Mouse (Mus musculus) heart, postnatal 0 days (tissue): ENCODE results near the gene H2-K1. TPM values are rescaled to one million over a fixed set of nuclear protein-coding genes. Genes with fewer than 3 reads are reported as not detected.

Source experiments
- ATAC-seq: fragments of 200-750 bp; cut with Nextera tagmentation; 2 replicates; pipeline ENCODE4 v1.8.0; 2017; ENCODE audit warnings: low read depth, moderate number of reproducible peaks, moderate library complexity; ENCODE audit not compliant: insufficient read depth
- DNase-seq: peaks from one replicate; pipeline ENCODE4 v3.0.0-alpha.2; 2016; ENCODE audit warnings: low spot score
- H3K27ac ChIP-seq: fragments of 300-500 bp; sonication (generic); 2 replicates; pipeline ENCODE4 v1.5.1; 2014; ENCODE audit warnings: low read depth, mild to moderate bottlenecking
- H3K27me3 ChIP-seq: fragments of 300-500 bp; sonication (generic); 2 replicates; pipeline ENCODE4 v1.6.1; 2014; ENCODE audit warnings: low read length, mixed read lengths; ENCODE audit not compliant: control insufficient read depth, insufficient read depth
- H3K36me3 ChIP-seq: fragments of 300-500 bp; sonication (generic); replicated peaks from 2 replicates; pipeline ENCODE4 v1.6.1; 2014; ENCODE audit warnings: low read length, mixed read lengths; ENCODE audit not compliant: control insufficient read depth, insufficient read depth
- H3K4me1 ChIP-seq: fragments of 300-500 bp; sonication (generic); 2 replicates; pipeline ENCODE4 v1.6.1; 2014; ENCODE audit warnings: antibody characterized with exemption; ENCODE audit not compliant: control insufficient read depth, insufficient read depth
- H3K4me2 ChIP-seq: fragments of 300-500 bp; sonication (generic); 2 replicates; pipeline ENCODE4 v1.6.1; 2014; ENCODE audit warnings: low read depth, mild to moderate bottlenecking, low read length, moderate library complexity
- H3K4me3 ChIP-seq: fragments of 300-500 bp; sonication (generic); 2 replicates; pipeline ENCODE4 v1.5.1; 2014; ENCODE audit warnings: low read depth, low read length
- H3K9ac ChIP-seq: fragments of 300-500 bp; sonication (generic); replicated peaks from 2 replicates; pipeline ENCODE4 v1.6.1; 2014; ENCODE audit warnings: low read depth, low read length, mixed read lengths
- H3K9me3 ChIP-seq: fragments of 300-500 bp; sonication (generic); replicated peaks from 2 replicates; pipeline ENCODE4 v1.6.1; 2016; ENCODE audit warnings: low read length; ENCODE audit not compliant: control insufficient read depth
- CTCF ChIP-seq: IDR thresholded peaks from 2 replicates; pipeline ENCODE4 v1.5.1; 2016; ENCODE audit warnings: antibody characterized with exemption, control low read depth, low read depth
- EP300 ChIP-seq: IDR thresholded peaks from 2 replicates; pipeline ENCODE4 v1.6.1; 2016; ENCODE audit warnings: antibody characterized with exemption, low read depth
- WGBS: fragments of 180-500 bp; shearing (Covaris S2); extraction: QIAGEN DNeasy Blood & Tissue Kit; methylation state at CpG from one replicate; pipeline ENCODE4 v1.1.7; 2014; 5-methylcytosine and 5-hydroxymethylcytosine counted together
- polyA plus RNA-seq: library from polyadenylated mRNA; unstranded; fragments of >200 nt; fragmentation: Nextera tagmentation; extraction: Ambion mirVana; gene quantifications from 2 replicates; pipeline ENCODE4 v1.2.1, GENCODE M21; 2015
- total RNA-seq: library from RNA; depleted of rRNA; stranded (reverse); fragments of >200 nt; gene quantifications from 2 replicates; pipeline ENCODE4 v1.2.3, GENCODE M21; 2014; ENCODE audit warnings: low replicate concordance

The H2-K1 gene
- total and polyA plus RNA-seq, 2 experiments from 2014 or later, result 48.4 to 84.5 TPM

DNA sequence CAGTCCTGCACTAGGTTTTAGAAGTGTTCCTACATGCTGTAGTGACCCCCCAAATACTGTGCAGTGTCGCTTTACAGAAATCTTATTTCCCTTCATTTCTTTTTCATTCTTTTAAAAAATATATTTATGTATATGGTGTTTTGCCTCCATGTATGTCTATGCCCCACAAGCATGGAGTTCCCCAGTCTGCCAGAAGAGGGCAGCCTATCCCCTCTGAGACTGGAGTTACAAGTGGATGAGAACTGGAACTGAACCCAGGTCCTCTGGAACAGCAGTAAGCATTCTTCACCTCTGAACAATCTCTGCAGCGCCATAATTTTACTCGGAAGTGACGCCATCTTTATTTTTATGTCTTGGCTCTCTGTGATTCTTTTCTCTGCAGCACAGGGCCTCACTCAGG lies 30.8 kb downstream of the H2-K1 start:
- Histone ChIP-seq H3K4me3 (no peak overlapping the region), H3K9ac (no peak overlapping the region), H3K4me1 (no peaks in the 10 kb centered on the region), H3K4me2 (no peak overlapping the region), H3K36me3 (peaks cover 13% of the 10 kb centered on the region), H3K9me3 (peaks cover 7% of the 10 kb centered on the region; the same call in 1 of the 2 replicates), H3K27me3 (no peaks in the 10 kb centered on the region), H3K27ac (no peak overlapping the region)
- 75% methylated on average over 4 of the region's 4 CpGs for WGBS
- 0 out of 2 replicates have a peak, but pooled peaks have one; percentile 22 for TF ChIP-seq CTCF
- no peak for TF ChIP-seq EP300
- ATAC-seq, result no peak
- DNase-seq, result no peak

DNA sequence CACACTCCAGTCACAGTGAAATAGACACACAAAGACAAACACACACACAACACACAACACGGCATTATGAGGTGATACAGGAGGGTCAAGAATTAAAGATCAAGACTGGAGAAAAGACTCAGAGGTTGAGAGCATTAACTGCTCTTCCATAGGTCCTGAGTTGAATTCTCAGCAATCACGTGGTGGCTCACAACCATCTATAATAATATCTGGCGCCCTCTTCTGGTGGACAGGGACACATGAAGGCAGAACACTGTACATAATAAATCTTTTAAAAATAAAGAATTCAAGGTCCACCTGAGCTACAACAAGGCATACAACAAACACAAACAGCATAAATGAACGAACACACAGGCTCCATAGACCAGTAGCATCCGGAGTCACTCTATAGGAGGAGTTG lies 31.2 kb downstream of the H2-K1 start:
- Histone ChIP-seq H3K9ac (no peak overlapping the region), H3K27ac (no peak overlapping the region), H3K9me3 (peaks cover 7% of the 10 kb centered on the region; the same call in 1 of the 2 replicates), H3K36me3 (peaks cover 15% of the 10 kb centered on the region), H3K4me1 (no peaks in the 10 kb centered on the region), H3K4me3 (no peak overlapping the region), H3K4me2 (no peak overlapping the region), H3K27me3 (no peaks in the 10 kb centered on the region)
- peak; percentile 31 for DNase-seq
- 28% methylated on average over 5 of the region's 5 CpGs for WGBS
- peak; percentile 38 for TF ChIP-seq CTCF
- no peak for TF ChIP-seq EP300
- ATAC-seq, result peak; percentile 65; the same call in 1 of the 2 replicates

DNA sequence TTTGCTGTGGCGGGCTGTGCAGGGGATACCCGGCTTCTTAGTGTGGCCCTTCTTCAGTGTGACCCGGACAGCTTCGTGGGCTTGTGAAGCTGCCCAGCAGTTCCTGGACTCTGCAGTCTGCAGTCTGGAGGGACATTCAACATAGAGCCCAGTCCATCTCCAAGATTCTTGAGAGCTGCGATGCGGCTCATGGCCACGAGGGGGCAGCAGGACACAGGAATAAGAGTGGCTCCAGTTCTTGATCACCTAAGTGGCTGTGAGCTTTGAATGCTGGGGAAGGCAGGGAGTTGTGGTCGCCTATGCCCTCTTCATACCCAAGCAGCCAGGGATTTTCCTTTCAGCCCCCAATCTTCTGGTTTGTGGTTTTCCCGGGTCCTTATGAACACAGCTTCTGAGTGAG lies 31.7 kb downstream of the H2-K1 start:
- H3K27ac ChIP-seq, result no peak overlapping the region
- ATAC-seq (peak; percentile 75), DNase-seq (peak; percentile 68)
- H3K4me3 ChIP-seq, result no peak overlapping the region
- H3K27me3 ChIP-seq, result no peaks in the 10 kb centered on the region
- H3K9me3 ChIP-seq, result peaks cover 7% of the 10 kb centered on the region; the same call in 1 of the 2 replicates
- no peak overlapping the region for H3K4me2 ChIP-seq
- no peaks in the 10 kb centered on the region for H3K4me1 ChIP-seq
- H3K36me3 ChIP-seq, result peaks cover 18% of the 10 kb centered on the region
- 2% methylated on average over 9 of the region's 9 CpGs for WGBS
- TF ChIP-seq CTCF (peak; percentile 95), EP300 (no peak)
- H3K9ac ChIP-seq, result no peak overlapping the region

DNA sequence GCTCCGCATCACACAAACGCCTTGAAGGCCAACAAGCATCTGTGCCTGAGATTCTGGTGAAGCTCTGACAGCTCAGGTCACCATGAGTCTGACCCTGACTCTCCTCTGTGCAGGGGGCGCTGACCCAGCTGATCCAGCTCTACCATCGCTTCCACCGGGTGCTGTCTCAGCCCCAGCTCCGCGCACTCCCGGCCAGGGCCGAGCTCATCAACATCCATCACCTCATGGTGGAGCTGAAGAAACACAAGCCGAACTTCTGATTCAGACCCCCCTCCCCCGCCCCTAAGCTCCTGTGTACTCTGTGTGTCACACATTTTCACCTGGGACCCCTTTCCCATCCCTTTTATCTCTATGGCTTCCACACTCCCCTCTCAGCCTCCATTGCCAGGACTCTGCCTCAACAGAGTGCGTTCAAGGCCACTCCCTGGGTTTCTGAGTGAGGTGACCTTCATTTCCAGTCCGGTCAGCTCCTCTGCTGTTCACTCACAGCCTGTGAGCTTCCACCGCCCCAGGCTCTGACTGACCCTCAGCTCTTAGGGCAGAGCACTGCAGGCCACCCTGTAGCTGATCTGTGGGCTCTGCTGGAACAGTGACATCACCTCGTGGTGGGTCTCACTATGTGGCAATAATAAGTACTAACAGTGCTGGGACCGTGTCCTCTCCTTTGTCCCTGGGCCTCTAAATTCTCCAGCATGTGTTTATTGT lies 34.1 kb downstream of the H2-K1 start:
- DNase-seq, result no peak
- TF ChIP-seq CTCF, result no peak
- TF ChIP-seq EP300, result no peak
- H3K4me1 ChIP-seq, result no peaks in the 10 kb centered on the region
- H3K27ac ChIP-seq, result no peak overlapping the region
- no peak overlapping the region for H3K4me2 ChIP-seq
- no peak overlapping the region for H3K4me3 ChIP-seq
- ATAC-seq, result no peak
- peaks cover 37% of the 10 kb centered on the region for H3K36me3 ChIP-seq
- no peak overlapping the region for H3K9ac ChIP-seq
- 84% methylated on average over 16 of the region's 16 CpGs for WGBS
- peaks cover 7% of the 10 kb centered on the region; the same call in 1 of the 2 replicates for H3K9me3 ChIP-seq
- no peaks in the 10 kb centered on the region for H3K27me3 ChIP-seq

DNA sequence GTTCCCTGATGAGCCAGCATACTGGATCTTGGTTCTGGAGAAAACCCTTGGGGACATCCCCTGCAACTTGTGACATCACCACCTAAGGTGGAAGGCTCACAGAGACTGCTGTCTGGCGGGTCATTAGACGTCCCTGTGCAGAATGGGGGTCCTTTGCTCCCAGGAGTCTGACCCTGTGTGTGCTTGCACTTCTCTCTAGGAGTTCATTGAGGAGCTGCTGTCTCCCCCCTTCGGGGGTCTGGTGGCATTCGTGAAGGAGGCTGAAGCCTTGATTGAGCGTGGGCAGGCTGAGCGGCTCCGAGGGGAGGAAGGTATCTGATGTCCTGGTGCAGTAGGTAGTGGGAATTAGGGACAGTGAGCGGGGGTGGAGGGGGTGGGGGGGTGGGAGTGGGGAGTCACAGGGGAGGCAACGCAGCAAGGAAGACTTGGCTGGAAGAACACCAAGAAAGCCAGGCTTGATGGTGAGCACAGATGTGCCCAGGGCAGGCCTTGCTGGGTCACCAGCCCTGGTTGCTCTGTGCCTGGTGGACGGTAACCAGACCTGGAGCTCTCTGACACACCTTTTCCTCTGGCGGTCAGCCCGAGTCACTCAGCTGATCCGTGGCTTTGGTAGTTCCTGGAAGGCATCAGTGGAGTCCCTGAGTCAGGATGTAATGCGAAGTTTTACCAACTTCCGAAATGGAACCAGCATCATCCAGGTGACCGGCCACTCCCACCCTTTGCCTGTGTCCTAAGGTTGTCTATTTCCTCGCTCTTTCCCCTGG lies 34.9 kb downstream of the H2-K1 start:
- H3K27me3 ChIP-seq, result no peaks in the 10 kb centered on the region
- ATAC-seq (no peak), DNase-seq (no peak)
- H3K4me3 ChIP-seq, result no peak overlapping the region
- no peak overlapping the region for H3K4me2 ChIP-seq
- no peaks in the 10 kb centered on the region for H3K4me1 ChIP-seq
- H3K36me3 ChIP-seq, result peaks cover 39% of the 10 kb centered on the region
- WGBS, result 90% methylated on average over 17 of the region's 17 CpGs
- H3K9ac ChIP-seq, result no peak overlapping the region
- TF ChIP-seq CTCF, result no peak
- TF ChIP-seq EP300, result no peak
- H3K27ac ChIP-seq, result no peak overlapping the region
- peaks cover 3% of the 10 kb centered on the region; the same call in 1 of the 2 replicates for H3K9me3 ChIP-seq
